Mouse (Mus musculus) kidney, postnatal 4 days (tissue): ENCODE measurements at regions not wholly inside any gene's neighbourhood (a gene's known extent, or its start where the extent isn't known, plus 50 kb on each side); places are given as distances from the start of the nearest gene placed in this dataset.

Experiments used
- DNase-seq, 2 experiments: peaks; one replicate each; pipeline ENCODE4 v3.0.0; 2021; ENCODE audit warnings: mixed read lengths in 2 of 2

- no peak for DNase-seq
Measured at GRCm38 (mm10) chr7:119244785-119245184, 60.4 kb upstream of the Gpr139 start.

GRCm38 (mm10) chr7:119236343-119236742 lies 51.9 kb upstream of the Gpr139 start:
- no peak for DNase-seq
